Mouse (Mus musculus) hindbrain, embryonic 15.5 days (tissue): ENCODE data around the gene Rbm8a. TPM values are rescaled to one million over a fixed set of nuclear protein-coding genes. Genes with fewer than 3 reads are reported as not detected.

Experiments used
- ATAC-seq: fragments of 200-750 bp; cut with Nextera tagmentation; 2 replicates; pipeline ENCODE4 v1.8.0; 2017; ENCODE audit warnings: low read depth, moderate number of reproducible peaks, moderate TSS enrichment; ENCODE audit not compliant: low FRiP score
- H3K27ac ChIP-seq: fragments of 300-500 bp; sonication (generic); replicated peaks from 2 replicates; pipeline ENCODE4 v1.5.1; 2015; ENCODE audit warnings: mild to moderate bottlenecking, inconsistent platforms
- H3K27me3 ChIP-seq: fragments of 300-500 bp; sonication (generic); 2 replicates; pipeline ENCODE4 v1.6.1; 2015; ENCODE audit warnings: control low read depth, inconsistent platforms
- H3K36me3 ChIP-seq: fragments of 300-500 bp; sonication (generic); 2 replicates; pipeline ENCODE4 v1.6.1; 2015; ENCODE audit warnings: control low read depth, inconsistent platforms
- H3K4me1 ChIP-seq: fragments of 300-500 bp; sonication (generic); replicated peaks from 2 replicates; pipeline ENCODE4 v1.6.1; 2015; ENCODE audit warnings: control low read depth, inconsistent platforms
- H3K4me2 ChIP-seq: fragments of 300-500 bp; sonication (generic); 2 replicates; pipeline ENCODE4 v1.6.1; 2015; ENCODE audit warnings: moderate library complexity, mild to moderate bottlenecking, inconsistent platforms
- H3K4me3 ChIP-seq: fragments of 300-500 bp; sonication (generic); 2 replicates; pipeline ENCODE4 v1.5.1; 2015; ENCODE audit warnings: mild to moderate bottlenecking, inconsistent platforms
- H3K9ac ChIP-seq: fragments of 300-500 bp; sonication (generic); 2 replicates; pipeline ENCODE4 v1.6.1; 2015; ENCODE audit warnings: inconsistent platforms
- H3K9me3 ChIP-seq: fragments of 300-500 bp; sonication (generic); 2 replicates; pipeline ENCODE4 v1.6.1; 2016; ENCODE audit warnings: control low read depth, inconsistent platforms
- WGBS: fragments of 180-500 bp; shearing (Covaris S2); methylation state at CpG from one replicate; pipeline ENCODE4 v1.1.7; 2015; 5-methylcytosine and 5-hydroxymethylcytosine counted together
- polyA plus RNA-seq: library from polyadenylated mRNA; unstranded; fragments of >200 nt; fragmentation: Nextera tagmentation; extraction: Ambion mirVana; gene quantifications from 2 replicates; pipeline ENCODE4 v1.2.1, GENCODE M21; 2015

Gene Rbm8a
- polyA plus RNA-seq, 1 experiment from 2014 or later: 109 TPM

- no peak overlapping the region for H3K27ac ChIP-seq
- H3K9me3 ChIP-seq: no peaks in the 10 kb centered on the region
- H3K27me3 ChIP-seq: no peaks in the 10 kb centered on the region
- ATAC-seq: no peak
- peaks cover 66% of the 10 kb centered on the region for H3K36me3 ChIP-seq
- no peak overlapping the region for H3K9ac ChIP-seq
- 95% methylated on average over 3 of the region's 3 CpGs for WGBS
- no peaks in the 10 kb centered on the region for H3K4me1 ChIP-seq
- H3K4me2 ChIP-seq: no peak overlapping the region
- H3K4me3 ChIP-seq: no peak overlapping the region
Observed at GRCm38 (mm10) chr3:96617941-96618340, 11.8 kb upstream of the Rbm8a start.

- no peak overlapping the region for H3K4me2 ChIP-seq
- H3K36me3 ChIP-seq: peaks cover 67% of the 10 kb centered on the region
- H3K27me3 ChIP-seq: no peaks in the 10 kb centered on the region
- no peak overlapping the region for H3K9ac ChIP-seq
- H3K4me1 ChIP-seq: no peaks in the 10 kb centered on the region
- H3K4me3 ChIP-seq: no peak overlapping the region
- H3K27ac ChIP-seq: no peak overlapping the region
- no peak for ATAC-seq
- WGBS: 97% methylated on average over 4 of the region's 4 CpGs
- H3K9me3 ChIP-seq: no peaks in the 10 kb centered on the region
Observed at GRCm38 (mm10) chr3:96623201-96623600, 6.5 kb upstream of the Rbm8a start.

- Histone ChIP-seq H3K4me3 (no peak overlapping the region), H3K9me3 (no peaks in the 10 kb centered on the region), H3K4me1 (peaks cover 39% of the 10 kb centered on the region), H3K9ac (no peak overlapping the region), H3K27me3 (no peaks in the 10 kb centered on the region), H3K36me3 (peaks cover 18% of the 10 kb centered on the region), H3K4me2 (no peak overlapping the region), H3K27ac (no peak overlapping the region)
- no peak for ATAC-seq
Observed at GRCm38 (mm10) chr3:96632058-96632457, 2.3 kb downstream of the Rbm8a start.

- Histone ChIP-seq H3K4me3 (no peak overlapping the region), H3K4me2 (no peak overlapping the region), H3K36me3 (peaks cover 27% of the 10 kb centered on the region), H3K9me3 (no peaks in the 10 kb centered on the region), H3K4me1 (peaks cover 36% of the 10 kb centered on the region), H3K27me3 (no peaks in the 10 kb centered on the region), H3K27ac (no peak overlapping the region), H3K9ac (no peak overlapping the region)
- ATAC-seq: no peak
- 79% methylated on average over 1 of the region's 1 CpGs for WGBS
Observed at GRCm38 (mm10) chr3:96634015-96634414, 4.3 kb downstream of the Rbm8a start.

- H3K36me3 ChIP-seq: peaks cover 35% of the 10 kb centered on the region
- WGBS: under 1% methylated on average over 60 of the region's 60 CpGs
- H3K4me3 ChIP-seq: peak within 1 kb of the TSS; percentile 83
Observed at GRCm38 (mm10) chr3:96634928-96635879, 5.5 kb downstream of the Rbm8a start, which contains the start of the genes Pex11b and Gm42957. TSS of gene Pex11b (plus strand) at chr3:96635376. TSS of gene Gm42957 (plus strand) at chr3:96635474.

GRCm38 (mm10) chr3:96635906-96636305, 6.2 kb downstream of the Rbm8a start:
- 10% methylated on average over 15 of the region's 15 CpGs for WGBS
- Histone ChIP-seq H3K9ac (peak overlapping the region; percentile 93), H3K9me3 (no peaks in the 10 kb centered on the region), H3K4me3 (peak overlapping the region; percentile 83), H3K4me1 (peaks cover 25% of the 10 kb centered on the region), H3K27ac (peak overlapping the region; percentile 85), H3K27me3 (no peaks in the 10 kb centered on the region), H3K36me3 (peaks cover 39% of the 10 kb centered on the region), H3K4me2 (peak overlapping the region; percentile 93)
- no peak for ATAC-seq

More at GRCm38 (mm10) chr3:96634928-96635879, 5.5 kb downstream of the Rbm8a start, which contains the start of the genes Pex11b and Gm42957:
- H3K27me3 ChIP-seq: no peaks in the 10 kb centered on the region
- H3K9me3 ChIP-seq: no peaks in the 10 kb centered on the region
- peak within 1 kb of the TSS; percentile 93 for H3K4me2 ChIP-seq
- H3K27ac ChIP-seq: peak within 1 kb of the TSS; percentile 85
- ATAC-seq: peak; percentile 89
- H3K4me1 ChIP-seq: peaks cover 32% of the 10 kb centered on the region
- peak within 1 kb of the TSS; percentile 93 for H3K9ac ChIP-seq

- Histone ChIP-seq H3K27me3 (no peaks in the 10 kb centered on the region), H3K4me2 (peak overlapping the region; percentile 93), H3K4me3 (peak overlapping the region; percentile 83), H3K9me3 (no peaks in the 10 kb centered on the region), H3K27ac (no peak overlapping the region), H3K9ac (peak overlapping the region; percentile 93), H3K4me1 (peaks cover 20% of the 10 kb centered on the region), H3K36me3 (peaks cover 34% of the 10 kb centered on the region)
- WGBS: 65% methylated on average over 11 of the region's 11 CpGs
- no peak for ATAC-seq
Observed at GRCm38 (mm10) chr3:96636448-96636847, 6.7 kb downstream of the Rbm8a start.

GRCm38 (mm10) chr3:96639219-96639618, 9.5 kb downstream of the Rbm8a start:
- 96% methylated on average over 1 of the region's 1 CpGs for WGBS
- Histone ChIP-seq H3K27me3 (no peaks in the 10 kb centered on the region), H3K36me3 (peaks cover 30% of the 10 kb centered on the region), H3K9me3 (no peaks in the 10 kb centered on the region), H3K4me3 (no peak overlapping the region), H3K4me1 (peaks cover 18% of the 10 kb centered on the region), H3K4me2 (no peak overlapping the region), H3K9ac (no peak overlapping the region), H3K27ac (no peak overlapping the region)
- ATAC-seq: no peak

GRCm38 (mm10) chr3:96645018-96645649, 15.4 kb downstream of the Rbm8a start, which contains the start of gene Itga10:
TSS of gene Itga10 (plus strand) at chr3:96645584.
- Histone ChIP-seq H3K4me2 (no peak within 1 kb of the TSS), H3K4me3 (no peak within 1 kb of the TSS), H3K27me3 (no peaks in the 10 kb centered on the region), H3K9me3 (no peaks in the 10 kb centered on the region), H3K9ac (no peak within 1 kb of the TSS), H3K36me3 (peaks cover 22% of the 10 kb centered on the region), H3K27ac (no peak within 1 kb of the TSS), H3K4me1 (no peaks in the 10 kb centered on the region)
- 65% methylated on average over 7 of the region's 7 CpGs for WGBS
- no peak for ATAC-seq

- H3K9me3 ChIP-seq: no peaks in the 10 kb centered on the region
- H3K4me3 ChIP-seq: no peak overlapping the region
- H3K4me2 ChIP-seq: no peak overlapping the region
- H3K27ac ChIP-seq: no peak overlapping the region
- H3K4me1 ChIP-seq: no peaks in the 10 kb centered on the region
- no peaks in the 10 kb centered on the region for H3K27me3 ChIP-seq
- peaks cover 13% of the 10 kb centered on the region for H3K36me3 ChIP-seq
- no peak for ATAC-seq
- no peak overlapping the region for H3K9ac ChIP-seq
- WGBS: 81% methylated on average over 3 of the region's 3 CpGs
Observed at GRCm38 (mm10) chr3:96647365-96647764, 17.6 kb downstream of the Rbm8a start.

GRCm38 (mm10) chr3:96660901-96661300, 31.2 kb downstream of the Rbm8a start:
- no peak for ATAC-seq
- no peaks in the 10 kb centered on the region for H3K36me3 ChIP-seq
- H3K4me3 ChIP-seq: no peak overlapping the region
- WGBS: 94% methylated on average over 2 of the region's 2 CpGs
- no peaks in the 10 kb centered on the region for H3K27me3 ChIP-seq
- no peak overlapping the region for H3K27ac ChIP-seq
- peaks cover 18% of the 10 kb centered on the region for H3K4me1 ChIP-seq
- H3K4me2 ChIP-seq: no peak overlapping the region
- no peaks in the 10 kb centered on the region for H3K9me3 ChIP-seq
- no peak overlapping the region for H3K9ac ChIP-seq
